Comparison of ENCODE assay signal across 16 mouse cellular contexts in genomic region chr4:65254073-65254472, GRCm38 (mm10).
"Had no signal": no experiment of that assay in that cellular context is flagged by ENCODE, and none has a peak within 500 bp of the region (broad histone marks: within the 10 kb centered on the region; RNA-seq: fewer than 3 reads in every experiment).

No protein-coding gene starts in this region.

- ATAC-seq: inflammation-experienced regulatory T-cells, adult 6 months; intestine, embryonic 15.5 days; intestine, postnatal 0 days had no signal

- DNase-seq: gastrocnemius, adult 2 months; gastrocnemius, postnatal 10 days; gastrocnemius, postnatal 25 days; heart, adult 18-20 months; heart, postnatal 10 days; heart, postnatal 36 days; kidney, adult 18-20 months; kidney, adult 8-10 months; kidney, postnatal 10 days; kidney, postnatal 25 days; kidney, postnatal 4 days; liver; liver, embryonic 13.5 days had no signal
